Mouse (Mus musculus): ENCODE results near the gene Vipas39.
A peak's percentile ranks its signal among the peaks of the same experiment; 100 is the strongest.

Gene Vipas39

DNA sequence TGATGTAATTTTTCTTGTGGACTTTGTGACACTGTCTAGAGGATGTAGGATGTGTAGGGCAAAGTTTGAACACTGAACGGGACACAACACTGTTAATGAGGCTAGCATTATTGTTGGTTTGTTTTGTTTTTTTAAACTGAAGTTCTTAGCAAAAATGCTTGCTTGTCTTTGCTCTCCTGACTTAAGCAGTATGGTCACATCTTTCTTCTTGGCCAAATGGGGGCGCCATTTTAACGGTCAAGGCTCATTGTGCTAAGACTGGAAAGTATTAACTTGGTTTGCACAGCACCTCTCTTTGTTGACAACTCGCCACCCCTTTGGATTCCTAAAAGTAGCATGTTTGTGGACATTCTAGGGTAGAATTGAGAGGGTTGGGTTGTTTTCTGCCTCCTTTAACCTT lies 1.6 kb upstream of the Vipas39 start:
- peak; percentile 74 for DNase-seq (ENCODE audit: low read depth, low spot score)

DNA sequence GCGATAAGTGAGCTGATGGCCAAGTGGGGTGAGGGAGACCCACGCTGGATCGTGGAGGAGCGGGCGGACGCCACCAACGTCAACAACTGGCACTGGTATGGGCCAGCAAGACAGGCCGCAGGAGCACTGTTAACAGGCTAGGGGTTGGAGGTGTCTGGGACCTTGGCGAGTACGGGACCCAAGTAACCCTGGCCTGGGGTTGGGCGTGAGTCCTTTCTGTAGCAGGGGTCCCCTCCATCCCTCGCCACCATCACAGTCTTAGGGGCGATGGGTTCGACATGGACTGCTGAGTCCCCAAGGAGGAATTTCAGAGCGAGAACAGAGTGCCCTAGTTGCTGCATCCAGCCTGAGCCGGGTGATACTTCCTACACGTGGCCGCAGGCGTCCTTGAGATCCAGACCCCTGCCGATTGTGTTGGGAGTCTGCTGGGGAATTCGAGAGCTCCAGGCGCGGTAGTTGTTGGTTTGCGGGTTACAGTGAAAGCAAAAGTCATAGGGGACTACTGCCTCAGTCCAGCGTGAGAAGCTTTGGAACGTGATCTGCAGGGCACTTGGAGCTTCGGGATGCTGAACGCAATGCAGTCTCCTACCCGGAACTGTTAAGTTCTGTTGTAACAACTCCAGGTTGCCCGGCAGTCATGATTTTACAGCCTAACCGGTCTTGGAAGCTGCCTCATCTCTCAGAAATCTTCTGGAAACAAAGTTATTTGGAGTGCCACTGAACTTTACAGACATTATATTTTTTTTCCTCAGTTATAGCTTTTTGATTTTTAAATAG lies 959 bp upstream of the Vipas39 start:
- peak; percentile 77 for DNase-seq (ENCODE audit: low read depth, low spot score)

DNA sequence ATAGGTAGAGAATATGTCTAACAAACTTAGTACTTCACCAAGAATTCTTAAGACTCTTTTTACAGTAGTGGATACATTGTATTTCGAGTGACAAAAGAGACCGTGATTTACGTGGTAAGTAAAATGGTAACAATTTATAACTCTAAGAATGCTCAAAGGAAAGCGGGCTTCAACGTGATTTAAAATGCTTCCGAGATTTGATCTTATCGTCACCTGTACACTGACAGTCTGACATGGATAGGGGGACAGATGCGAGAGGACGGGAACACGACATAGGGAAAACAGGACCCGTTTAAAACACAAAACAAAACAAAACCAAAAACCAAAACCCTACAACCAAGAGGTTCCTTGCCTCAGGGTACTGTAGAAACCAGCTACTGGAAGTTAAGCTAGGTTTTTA lies 612 bp downstream of the Vipas39 start:
- DNase-seq (ENCODE audit: low read depth, low spot score), result no peak

DNA sequence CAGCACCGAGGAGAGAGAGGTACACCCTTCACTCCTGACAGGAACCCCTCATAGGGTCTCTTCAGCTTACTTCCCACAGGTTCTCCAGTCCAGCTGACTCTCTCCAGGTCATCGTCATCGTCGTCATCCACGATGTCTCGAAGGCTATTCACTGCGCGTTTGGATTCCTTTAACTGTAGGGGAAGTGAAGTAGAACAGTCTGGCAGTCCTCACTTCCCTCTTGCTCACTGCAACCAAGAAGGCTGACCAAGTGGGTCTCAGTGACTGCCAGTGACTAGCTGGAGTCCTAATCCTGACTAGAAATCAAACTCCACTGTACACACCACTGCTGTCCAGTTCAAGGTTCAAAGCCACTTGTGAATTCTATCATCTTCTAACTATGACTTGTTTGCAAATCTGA lies 5.5 kb downstream of the Vipas39 start:
- DNase-seq (ENCODE audit: low read depth, low spot score), result no peak

DNA sequence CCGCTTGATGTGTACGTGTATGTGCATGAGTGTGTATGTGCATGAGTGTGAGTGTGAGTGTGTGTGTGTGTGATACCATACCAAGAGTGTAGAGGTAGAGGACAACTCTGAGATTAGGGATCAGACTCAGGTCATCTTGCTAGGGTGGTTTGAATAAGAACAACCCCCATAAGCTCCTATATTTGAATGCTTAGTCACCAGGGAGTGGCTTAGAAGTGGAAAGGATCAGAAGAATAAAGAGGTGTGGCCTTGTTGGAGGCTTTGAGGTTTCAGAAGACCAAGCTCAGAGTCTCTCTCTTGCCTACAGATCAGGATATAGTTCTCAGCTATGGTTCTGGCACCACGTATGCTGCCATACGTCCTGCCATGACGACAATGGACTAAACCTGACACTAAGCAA lies 9.4 kb downstream of the Vipas39 start:
- DNase-seq (ENCODE audit: low read depth, low spot score), result peak; percentile 37

DNA sequence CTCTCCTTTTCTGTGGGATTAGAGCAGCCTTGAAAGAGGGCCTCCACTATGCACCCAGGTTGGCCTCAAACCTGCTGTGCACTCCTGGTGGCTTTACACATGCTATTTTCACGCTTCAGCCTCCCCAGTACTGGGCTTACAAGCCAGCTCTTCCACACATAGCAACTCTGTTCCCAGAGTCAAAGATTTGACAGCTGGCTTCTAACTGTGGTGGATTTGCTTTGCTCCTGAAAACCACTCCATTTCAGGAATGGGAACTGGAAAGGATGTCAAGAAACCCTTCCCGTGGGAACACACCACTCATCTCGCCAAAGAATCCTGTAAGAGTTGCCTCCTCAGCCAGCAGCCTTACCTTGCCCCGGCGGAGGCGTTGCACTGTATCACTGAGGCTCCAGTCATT lies 12.2 kb downstream of the Vipas39 start:
- DNase-seq (ENCODE audit: low read depth, low spot score), result no peak

DNA sequence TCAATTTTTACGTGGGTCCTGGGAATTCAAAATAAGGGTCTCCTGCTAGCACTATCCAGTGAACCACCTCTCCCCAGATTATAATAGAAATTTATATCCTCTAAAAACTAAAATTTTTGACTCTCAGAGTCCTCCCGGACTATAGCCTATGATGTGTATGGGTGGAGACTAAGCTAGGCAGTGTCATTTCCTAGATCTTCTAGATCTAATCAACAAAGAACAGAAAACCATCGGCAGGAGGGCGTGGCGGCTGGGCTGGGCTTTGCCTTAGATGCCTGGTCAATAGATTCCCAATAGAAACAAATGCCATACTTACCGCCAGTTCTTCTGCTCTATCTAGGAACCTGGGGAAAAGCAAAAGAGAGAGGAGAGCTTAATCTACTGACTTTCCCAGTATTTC lies 15.9 kb downstream of the Vipas39 start:
- DNase-seq (ENCODE audit: low read depth, low spot score), result peak; percentile 22

DNA sequence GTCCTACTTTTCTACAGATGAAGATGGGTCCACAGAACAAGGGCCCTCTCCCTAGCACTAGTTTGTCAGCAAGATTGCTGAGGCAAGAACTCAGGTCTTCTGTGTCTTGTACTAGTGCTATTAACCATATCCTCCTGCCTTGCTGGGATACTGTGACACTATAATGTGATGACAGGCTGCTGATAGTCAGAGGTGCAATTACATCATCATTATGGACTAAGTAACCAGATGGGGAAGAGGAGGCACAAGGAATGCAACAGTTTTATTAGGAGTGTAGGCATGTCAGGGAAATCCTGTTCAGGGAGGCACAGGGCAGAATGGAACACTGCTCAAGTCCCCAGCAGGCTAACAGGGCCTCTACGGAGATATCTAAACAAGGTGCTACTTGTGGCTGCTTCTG lies 27.4 kb downstream of the Vipas39 start, which contains the start of gene Noxred1:
Gene Noxred1, minus strand, starts transcription at position 101 of the 400 bp plus-strand sequence.
- DNase-seq (ENCODE audit: low read depth, low spot score), result no peak

DNA sequence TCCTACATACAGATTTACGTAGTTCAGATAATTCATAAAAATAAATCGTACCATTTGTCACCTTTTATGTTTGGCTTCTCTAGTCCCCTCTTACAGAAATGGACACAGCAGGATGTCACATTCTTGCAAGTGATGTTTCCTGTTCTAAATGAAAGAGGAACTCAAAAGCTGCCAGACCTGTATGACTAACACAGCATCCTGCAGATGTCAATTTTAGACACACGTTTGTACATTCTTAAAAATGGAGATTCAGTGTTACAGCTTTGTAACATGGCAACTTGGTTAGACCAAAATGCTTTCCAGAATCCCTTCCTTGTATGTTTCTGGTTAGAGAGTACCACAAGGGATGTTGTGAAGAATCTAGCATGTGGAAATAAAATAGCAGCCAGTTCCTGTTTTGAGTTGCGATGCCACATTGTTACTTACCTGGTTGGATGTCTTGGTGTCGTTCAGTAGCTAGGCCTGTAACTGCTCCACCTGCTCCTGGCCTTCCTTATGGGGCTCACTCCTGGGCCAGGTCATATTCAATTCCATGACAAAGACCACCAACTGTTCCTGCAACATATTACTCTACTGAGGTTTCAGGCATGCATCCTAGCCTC lies 29.1 kb downstream of the Vipas39 start:
- DNase-seq (ENCODE audit: low read depth, low spot score), result peak; percentile 22

DNA sequence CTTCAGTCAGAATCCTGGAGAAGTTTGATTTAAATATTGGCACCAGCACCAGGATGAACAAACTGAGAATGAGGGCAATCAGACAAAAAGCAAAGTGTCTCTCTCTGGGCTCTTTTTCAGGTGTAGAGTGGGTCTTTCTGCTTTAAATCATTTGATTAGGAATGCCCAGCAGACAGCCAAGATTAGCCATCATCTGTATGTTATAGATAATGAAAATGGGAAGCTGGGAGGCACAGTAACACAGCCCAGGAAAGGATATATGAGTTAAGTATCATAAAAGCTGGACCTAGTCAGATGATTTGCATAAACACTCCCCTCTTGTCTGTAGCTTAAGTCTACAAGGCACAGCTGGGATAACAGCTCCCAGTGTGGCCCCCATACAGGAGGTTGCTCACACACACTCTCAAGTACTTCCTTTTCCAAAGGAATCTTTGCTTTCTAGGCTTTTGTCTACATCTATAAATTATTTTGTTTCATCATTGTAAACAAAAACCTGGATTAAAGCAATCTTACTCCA lies 35.6 kb downstream of the Vipas39 start:
- no peak for DNase-seq (ENCODE audit: low read depth, low spot score)

DNA sequence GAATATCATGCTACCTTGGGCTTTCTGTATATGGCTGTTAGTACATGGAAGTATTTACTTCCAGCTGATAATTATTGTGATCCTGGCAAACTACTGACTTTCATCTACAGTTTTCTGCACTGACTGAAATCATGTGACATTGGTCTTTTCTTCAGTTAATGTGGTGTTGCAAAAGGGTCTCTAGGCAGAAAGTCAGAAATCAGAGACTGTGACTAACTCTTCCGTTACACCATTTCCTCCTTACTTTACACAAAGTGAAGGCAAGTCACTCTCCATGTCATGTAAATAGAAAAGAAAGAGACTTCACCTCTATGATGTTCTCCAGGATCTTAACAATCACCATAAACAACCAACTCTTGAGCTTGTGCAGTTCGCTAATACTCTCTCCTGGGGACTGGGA lies 36.4 kb downstream of the Vipas39 start:
- DNase-seq (ENCODE audit: low read depth, low spot score), result no peak

DNA sequence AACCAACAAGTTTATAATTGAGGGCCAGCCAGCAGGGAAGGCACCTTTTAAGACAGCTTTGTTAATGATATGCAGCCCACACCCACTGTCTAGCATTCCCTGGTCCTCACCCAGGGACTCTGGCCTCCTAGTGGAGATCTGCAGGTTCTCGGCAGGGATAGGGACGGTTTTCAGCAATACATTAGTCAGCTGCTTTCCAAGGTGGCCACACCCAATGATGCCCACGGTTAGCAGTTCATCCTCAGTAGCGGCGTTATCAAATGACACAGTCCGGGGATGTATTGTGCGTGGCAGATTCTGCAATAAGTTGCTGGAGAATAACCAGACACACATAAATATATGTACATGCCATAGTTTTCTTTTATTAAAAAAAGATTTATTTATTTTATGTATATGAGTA lies 39.3 kb downstream of the Vipas39 start:
- DNase-seq (ENCODE audit: low read depth, low spot score), result peak; percentile 86

DNA sequence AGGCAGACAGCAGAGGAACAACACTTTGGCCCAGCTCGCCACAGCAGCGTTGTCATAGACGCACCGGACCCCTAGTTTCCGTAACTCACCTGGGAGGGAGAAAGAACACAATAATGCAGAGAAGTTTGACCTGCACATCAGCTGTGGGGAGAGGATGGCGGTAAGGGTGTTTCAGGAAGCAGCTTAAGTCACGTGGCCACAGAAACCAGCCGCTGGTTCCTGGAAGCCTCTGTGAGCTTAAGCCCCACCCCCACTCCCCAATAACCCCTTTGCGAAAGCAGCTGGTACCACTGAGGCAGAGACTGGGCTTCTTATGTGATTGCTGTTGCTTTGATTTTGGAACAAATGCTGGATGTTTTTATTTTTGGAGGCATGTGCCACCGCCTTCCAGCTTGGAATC lies 41.1 kb downstream of the Vipas39 start:
- peak; percentile 85 for DNase-seq (ENCODE audit: low read depth, low spot score)

DNA sequence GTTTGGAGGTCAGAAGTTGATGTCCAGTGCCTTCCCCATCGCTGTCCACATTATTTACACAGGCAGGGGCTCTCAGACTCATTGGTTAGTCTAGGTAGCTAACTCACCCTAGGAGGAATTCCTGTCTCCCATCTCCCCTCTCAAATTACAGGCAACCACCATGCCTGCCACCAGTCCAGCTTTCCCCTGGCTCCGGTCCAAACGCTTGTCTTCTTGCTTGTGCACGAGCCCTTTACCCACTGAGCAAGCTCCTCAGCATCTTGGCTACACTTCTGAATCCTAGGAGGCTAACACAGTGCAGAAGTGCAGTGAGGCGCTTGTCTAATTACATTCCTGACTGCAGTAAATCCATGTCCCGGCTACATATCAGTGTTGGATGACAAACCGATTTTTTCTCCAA lies 46.7 kb downstream of the Vipas39 start:
- no peak for DNase-seq (ENCODE audit: low read depth, low spot score)

DNA sequence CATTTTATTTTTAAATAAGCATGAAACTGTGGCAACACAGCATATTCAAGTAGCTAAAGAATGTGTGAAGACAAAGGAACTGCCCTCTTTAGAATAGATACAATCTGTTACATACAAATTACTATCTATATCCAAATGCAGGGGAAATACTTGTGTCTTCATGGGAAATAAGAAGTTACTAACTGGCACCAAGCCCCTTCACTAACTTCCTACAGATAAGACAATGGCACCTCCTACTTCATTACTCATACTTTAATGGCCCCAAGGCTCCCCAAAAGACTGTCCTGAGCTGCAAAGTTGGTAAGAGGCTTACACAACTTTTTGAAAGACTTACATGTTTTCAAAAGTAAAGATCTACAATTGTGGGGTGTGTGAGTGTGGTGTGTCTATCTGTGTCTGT lies 48.5 kb downstream of the Vipas39 start:
- no peak for DNase-seq (ENCODE audit: low read depth, low spot score)

DNA sequence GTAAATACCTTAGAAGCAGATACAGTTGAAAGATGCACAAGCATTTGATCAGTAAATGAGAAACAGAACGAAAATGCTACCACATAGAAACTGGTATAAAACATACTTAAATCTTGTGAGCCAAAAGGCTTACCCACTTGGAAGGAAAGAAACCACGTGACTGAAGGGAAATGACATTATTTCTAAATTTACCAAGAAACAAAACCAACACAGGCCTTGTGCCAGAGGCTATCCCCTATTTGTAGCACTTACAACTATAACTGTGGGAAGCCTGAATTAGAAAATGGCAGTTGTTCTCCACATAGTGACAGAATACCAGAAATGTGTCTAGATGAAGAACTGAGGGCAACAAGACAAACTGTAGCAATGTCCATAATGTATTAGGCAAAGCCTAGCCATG lies 50.0 kb downstream of the Vipas39 start:
- DNase-seq (ENCODE audit: low read depth, low spot score), result no peak

DNA sequence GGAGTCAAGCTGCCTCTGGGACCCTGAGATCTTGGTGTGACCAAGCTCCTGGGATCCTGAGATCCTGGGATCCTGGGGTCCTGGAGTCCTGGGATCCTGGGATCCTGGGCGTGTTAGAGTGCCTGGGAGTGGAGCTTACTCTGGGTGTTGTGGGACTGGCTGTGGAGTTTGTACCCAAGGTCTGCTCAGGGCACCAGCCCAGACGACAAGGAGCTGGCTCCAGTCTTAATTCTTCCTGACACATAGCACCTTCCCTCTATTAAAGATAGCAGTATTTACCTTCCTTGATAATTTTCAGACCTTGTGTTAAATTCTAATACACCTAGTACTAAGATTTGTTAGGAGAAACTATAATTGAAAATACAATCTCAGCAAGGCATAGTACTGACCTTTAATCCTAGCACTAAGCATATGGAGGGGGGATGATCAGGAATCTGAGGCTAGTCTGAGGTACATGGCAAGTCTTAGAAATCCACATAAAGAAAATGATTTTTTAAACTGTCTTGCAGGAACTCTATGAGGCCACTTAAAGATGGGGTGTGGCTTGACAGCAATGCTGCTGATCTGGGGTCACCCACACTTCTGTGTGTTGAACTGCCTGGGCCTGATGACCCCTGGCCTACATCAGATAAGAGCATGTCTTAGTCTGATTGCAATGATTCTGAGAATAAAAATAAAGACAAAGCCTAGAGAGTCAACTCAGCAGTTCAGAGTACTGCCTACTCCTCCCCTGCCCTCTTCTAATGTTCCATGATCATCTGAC lies 53.0 kb downstream of the Vipas39 start:
- DNase-seq (ENCODE audit: low read depth, low spot score), result no peak

DNA sequence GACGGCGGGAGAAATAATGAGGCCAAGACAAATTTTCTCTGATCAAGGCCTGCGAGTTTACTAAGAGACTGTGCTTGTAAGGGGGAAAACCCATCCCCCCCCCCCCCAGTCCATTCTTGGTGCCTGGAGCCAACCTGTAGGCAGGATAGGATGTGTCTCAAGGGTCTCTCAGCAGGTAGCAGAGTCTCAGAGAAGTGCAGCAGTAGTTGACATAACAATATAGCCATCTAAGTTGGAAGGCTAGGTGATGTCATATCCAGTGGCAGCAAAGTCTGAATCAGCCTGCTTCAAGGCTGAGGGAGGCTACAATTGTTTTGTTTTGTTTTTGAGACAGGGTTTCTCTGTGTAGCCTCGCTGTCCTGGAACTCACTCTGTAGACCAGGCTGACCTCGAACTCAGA lies 60.3 kb downstream of the Vipas39 start:
- DNase-seq (ENCODE audit: low read depth, low spot score), result peak; percentile 69

DNA sequence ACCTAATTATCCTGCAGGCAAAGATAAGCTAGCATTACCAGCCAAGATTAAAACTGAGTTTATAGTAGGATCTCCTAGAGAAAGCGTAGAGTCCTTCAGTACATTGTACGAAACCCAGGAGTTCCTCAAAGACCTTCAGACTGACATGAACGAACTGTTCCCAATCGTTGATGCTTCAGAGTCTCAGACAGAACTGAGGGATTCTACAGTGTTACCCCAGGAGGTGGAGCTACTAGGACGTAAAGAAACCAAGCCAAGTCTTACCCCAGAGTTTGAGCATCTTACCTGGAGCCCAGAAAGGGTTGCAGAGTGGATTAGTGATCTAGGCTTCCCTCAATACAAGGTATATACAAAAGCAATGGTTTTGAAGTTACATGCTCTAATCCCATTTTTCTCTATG lies 64.4 kb downstream of the Vipas39 start:
- no peak for DNase-seq (ENCODE audit: low read depth, low spot score)

DNA sequence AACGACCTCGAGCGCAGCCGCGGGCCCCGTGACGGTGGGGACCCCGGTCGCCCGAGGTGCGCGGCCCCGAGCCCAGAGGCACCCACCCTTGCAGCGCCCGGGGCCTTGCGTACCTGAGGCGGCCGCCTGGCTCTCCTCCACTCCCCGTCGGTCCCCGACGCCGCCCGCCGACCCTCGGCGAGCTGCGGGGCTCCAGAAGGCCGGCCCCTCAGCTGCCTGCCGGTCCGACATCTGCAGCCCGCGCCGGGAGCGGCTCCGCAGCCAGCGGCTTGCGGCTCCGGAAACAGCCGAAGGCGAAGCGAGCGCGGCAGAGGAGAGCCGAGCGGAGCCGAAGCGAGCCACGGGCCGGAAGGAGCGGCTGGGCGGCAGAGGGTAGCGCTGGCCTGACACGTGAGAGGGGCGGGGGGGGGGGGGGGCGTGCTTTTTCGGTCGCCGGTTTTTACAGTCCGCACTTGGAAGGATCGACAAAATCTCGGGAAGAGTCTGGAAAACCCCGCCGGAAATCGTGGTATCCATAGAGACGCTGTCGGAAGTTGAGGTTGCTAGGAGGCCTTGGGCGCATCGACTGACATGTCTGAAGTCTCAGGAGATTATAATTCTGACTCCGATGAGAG lies 66.0 kb downstream of the Vipas39 start, which contains the start of gene Tmed8:
Gene Tmed8, minus strand, starts transcription at position 482 of the 614 bp plus-strand sequence.
- peak; percentile 96 for DNase-seq (ENCODE audit: low read depth, low spot score)

DNA sequence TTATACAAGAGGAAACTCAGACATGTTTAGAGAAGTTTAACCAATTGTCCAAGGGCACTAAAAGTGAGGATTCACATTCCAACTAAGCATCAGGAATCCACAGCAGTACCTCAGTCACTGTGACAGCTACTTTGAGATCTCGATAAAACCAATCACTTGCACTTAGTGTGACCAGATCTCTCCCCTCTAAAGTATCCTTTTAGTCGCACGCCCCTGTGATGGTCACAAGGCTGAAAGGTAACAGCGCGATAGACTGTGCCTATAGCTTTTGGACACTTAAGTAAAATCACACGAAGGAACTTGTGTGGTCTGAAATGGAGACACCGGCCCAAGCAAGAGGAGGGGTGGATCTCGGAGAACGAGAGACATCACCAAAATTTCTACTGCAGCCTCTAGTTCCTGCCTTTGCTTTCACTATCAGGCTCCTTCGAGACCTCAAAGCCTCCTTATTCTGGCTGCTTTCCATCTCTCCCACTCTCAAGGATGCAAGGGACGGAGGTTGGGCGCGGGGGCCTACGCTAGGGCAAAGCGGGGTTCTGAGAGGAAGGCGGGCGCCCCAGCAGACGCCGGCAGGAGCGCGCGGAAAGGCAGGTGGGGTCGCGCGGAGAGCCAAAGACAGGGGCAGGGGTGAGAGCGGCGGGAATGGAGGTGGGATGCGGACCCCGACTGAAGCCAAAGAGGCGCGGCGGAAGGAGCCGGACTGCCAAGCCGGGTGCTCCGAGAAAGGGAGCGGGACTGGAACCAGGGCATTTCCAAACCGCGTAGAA lies 66.7 kb downstream of the Vipas39 start, which contains the start of gene Samd15:
Gene Samd15, plus strand, starts transcription at position 518 of the 767 bp plus-strand sequence.
- DNase-seq (ENCODE audit: low read depth, low spot score), result peak; percentile 73

All from R1 (cell line).